Mouse (Mus musculus): ENCODE measurements around the gene H2-DMb1.

The H2-DMb1 gene

DNA sequence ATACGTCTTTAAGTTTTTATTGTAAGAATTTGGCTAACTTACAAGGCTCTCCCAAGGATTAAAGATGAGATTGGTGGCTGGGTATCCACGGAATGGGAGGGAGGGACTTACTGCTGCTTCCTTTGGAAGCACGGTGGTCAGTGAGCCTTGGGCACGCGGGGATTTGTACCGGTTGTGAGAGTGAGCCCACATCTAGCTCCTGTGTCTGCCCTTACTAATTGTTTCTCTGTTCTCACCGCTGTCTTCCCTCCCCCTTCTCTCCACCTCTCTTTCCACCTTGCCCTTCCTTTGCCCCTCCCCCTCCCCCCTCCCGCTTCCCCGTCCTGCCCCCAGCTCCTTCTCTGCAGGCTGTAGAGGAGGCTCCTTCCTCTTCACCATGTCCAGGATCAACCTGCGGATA is 55.5 kb downstream of the H2-DMb1 start:
- DNase-seq (ENCODE audit: low read depth, low spot score) = no peak

DNA sequence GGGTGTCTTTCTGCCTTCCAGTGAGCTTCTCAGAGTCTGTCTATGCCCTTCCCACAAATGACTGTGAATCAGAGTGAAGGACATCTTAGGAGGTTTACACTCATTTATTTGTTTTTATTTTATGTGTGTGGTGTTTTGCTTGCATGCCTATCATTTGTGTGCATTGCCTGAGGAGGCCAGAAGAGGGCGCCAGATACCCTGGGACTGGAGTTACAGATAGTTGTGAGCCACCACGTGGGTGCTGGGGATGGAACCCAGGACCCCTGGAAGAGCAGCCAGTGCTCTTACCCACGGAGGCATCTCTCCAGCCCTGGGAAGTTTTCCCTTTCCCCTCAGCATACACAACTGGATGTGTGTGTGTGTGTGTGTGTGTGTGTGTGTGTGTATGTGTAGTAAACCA is 56.8 kb downstream of the H2-DMb1 start:
- DNase-seq (ENCODE audit: low read depth, low spot score) = no peak

All from brain, embryonic 18.5 days (tissue).